Mouse (Mus musculus) layer of hippocampus, postnatal 36 days (tissue): ENCODE measurements around the gene Slc38a8. TPM values are rescaled to one million over a fixed set of nuclear protein-coding genes. Genes with fewer than 3 reads are reported as not detected.

Source experiments
- DNase-seq, 2 experiments: peaks; one replicate each; pipeline ENCODE4 v3.0.0; 2022
- total RNA-seq, 2 experiments: library from RNA; stranded (reverse); gene quantifications; 2 replicates each; pipeline ENCODE4 v1.2.3; 2021

Slc38a8 gene
- total RNA-seq, 2 experiments from 2014 or later, result not detected

DNA sequence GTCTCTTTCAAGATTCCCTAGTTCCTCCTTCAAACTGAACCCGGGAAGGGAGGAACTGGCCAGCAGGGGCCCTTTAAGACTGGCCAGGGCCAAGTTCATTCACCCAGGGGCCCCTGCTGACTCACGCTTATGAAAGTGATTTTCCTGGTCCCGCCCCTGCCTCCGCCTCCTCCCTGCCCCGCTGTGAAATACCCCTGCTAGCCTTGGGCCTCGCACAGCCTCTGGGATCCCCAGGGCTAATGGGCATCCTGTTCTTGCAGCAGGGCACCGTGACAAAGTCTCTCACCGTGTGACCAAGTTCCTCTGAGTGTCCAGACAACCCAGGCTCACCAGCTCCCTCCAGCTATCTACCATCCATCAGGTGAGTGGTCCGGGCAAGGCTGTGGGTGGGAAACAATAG, 64.6 kb downstream of the Slc38a8 start:
- DNase-seq, result no peak

DNA sequence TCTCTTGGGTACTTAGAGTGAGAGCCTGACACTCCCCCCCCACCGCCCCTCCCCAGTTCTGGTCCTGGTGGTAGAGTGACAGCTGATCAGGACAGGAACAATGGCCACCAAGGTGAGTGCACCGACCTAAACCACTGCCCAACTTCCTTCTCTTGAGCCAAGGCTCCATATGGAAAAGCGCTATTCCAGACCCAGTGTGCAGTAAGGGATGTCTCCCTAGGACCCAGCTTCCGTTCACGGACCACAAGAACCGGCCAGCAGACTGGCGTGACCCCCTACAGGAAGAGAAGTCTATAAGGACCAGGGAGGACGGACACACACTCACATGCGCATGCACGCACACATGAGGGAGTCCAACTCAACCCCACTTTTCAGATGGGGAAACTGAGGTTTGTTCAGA, 65.2 kb downstream of the Slc38a8 start:
- no peak for DNase-seq

DNA sequence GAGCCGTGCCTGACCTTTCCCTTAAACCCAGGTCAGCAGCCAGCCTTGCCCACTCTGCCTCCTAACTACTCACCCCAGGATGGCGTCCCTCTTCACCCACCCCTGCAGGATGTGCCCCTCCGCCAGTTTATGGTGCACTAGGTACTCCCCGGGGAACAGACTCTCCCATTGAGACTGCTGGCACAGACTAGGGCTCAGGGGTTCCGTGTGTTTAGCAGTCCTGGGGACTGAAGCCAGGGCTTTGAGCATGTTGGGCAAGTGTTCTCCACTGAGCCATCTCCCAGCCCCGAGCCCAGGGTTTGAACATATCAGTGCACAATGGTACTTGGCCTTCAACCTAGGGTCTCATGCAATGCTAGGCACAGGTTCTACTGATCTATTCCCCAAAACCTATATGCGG, 66.0 kb downstream of the Slc38a8 start:
- no peak for DNase-seq

DNA sequence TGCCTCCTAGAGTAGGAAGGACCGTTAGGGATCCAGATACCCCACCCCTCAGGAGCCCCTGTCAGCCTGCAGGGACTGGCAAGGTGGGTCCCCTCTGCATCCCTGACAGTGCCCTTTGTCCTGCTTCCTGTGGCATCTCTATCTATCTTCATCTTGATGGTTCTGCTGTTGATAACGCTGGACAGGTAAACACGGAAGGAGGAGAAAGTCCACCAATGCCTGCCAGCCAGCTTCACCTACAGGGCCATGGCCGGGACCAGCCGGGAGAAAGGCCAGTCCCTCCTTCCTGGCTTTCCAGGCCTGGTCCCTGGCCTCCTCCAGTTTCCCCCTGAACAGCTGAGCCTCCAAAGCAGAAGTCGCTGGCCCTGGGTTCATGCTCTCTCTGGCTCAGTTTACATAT, 66.9 kb downstream of the Slc38a8 start:
- no peak for DNase-seq

DNA sequence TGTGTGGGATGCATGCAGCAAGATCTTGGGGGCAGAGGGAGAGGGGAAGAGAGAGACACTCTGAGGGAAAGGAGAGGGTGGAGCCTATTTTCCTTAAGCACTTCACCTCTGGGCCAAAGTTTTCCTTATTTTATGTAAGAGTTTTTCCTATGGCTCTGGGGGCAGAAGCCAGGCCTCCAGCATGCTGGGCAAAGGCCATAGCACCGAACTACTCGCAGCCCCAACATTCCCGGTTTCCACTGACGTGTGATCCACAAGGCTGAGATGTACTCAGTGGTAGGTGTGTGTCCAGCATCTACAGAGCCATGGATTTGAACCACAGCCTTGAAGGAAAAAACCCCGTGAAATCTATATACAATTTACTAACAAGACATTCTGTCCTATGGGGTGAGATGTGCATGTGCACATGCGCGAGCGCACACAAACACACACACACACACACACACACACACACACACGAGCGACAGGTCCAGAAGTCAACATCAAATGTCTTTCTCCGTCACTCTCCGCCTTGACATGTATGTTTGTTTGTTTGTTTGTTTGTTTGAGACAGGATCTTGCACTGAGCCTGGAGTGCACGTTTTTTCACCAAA, 67.8 kb downstream of the Slc38a8 start, which contains the start of gene Osgin1:
Gene Osgin1 (plus strand): TSS at position 543 of the 593 bp plus-strand sequence.
- DNase-seq, result no peak

DNA sequence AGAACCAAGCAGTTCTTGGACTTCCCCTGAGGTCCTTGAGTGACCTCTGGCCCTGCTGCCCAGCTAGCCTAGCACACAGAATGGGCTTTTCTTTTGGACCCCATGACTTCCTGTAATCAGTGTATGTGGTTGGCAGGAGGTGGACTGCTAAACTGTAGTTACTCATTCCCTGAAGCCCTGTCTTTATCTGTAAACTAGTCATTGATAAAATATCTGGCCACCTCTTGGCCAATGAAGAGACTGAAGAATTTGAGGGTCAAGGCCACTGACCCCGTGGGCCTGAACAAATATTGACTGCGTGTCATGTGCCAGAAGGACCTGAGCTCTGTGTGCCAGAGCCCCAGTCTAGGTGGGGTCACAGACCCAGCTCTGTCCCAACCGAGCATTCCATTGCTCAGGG, 69.1 kb downstream of the Slc38a8 start:
- DNase-seq, result no peak

DNA sequence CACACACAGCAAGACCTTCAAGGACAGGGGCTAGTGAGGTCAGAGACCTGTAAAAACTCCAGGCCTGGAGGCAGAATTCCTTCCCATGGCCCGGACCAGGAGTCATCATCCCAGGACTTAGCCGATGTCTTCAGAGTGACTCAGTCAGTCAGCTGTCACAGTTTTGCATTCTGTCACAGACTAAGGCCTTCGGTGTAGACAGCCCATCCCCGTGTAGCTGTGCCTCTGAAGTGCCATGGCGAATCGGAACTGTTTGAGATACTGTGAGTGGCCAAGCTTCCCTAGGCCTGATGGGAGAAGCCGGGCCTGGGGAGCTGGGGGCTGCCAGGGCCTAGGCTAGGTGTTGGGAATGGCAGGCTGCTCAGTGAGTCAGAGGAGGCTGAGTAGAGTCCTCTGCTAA, 70.8 kb downstream of the Slc38a8 start:
- DNase-seq, result no peak

DNA sequence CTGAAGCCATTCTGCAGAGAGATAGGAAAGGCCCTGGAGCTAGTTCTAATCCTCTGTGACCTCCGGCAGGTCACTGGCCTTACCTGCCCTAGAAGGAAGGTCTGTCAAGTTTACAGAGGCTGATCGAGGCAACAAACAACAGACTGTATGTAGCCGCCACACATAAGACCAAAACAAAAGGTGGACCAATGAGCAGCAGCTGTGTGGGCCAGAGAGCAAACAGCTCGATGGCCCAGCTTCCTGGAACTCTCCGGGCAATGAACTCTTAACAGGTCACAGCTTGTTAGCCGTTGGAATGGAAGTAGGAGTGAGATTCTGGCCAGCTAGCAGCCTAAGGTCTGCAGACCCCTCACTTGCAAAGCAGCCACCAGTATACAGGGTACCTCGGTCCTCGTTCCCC, 71.2 kb downstream of the Slc38a8 start:
- no peak for DNase-seq

Other genes starting within 250 kb of the Slc38a8 start
- gene Hsbp1, start 157.2 kb downstream of the Slc38a8 start, total RNA-seq, result 100 to 1,000 TPM; 346 to 354 TPM
- gene Mlycd, start 106.8 kb downstream of the Slc38a8 start, total RNA-seq, result 10 to 100 TPM; 26.5 to 28.6 TPM
- gene Osgin1, start 67.6 kb downstream of the Slc38a8 start, total RNA-seq, result under 1 TPM in 1 of 2 experiments, not detected in 1; 0.56 TPM
- 100 to 1,000 TPM in 1 of 2 experiments, 10 to 100 TPM in 1; 94.4 to 116 TPM for gene Necab2, start 55.0 kb downstream of the Slc38a8 start, total RNA-seq
- gene Mbtps1, start 57.0 kb upstream of the Slc38a8 start, total RNA-seq, result 10 to 100 TPM; 70.3 to 74.6 TPM
- gene Hsdl1, start 73.5 kb upstream of the Slc38a8 start, total RNA-seq, result 10 to 100 TPM; 39.8 to 42.0 TPM
- gene Dnaaf1, start 73.5 kb upstream of the Slc38a8 start, total RNA-seq, result under 1 TPM; 0.12 to 0.18 TPM
- gene Taf1c, start 103.5 kb upstream of the Slc38a8 start, total RNA-seq, result 10 to 100 TPM; 11.5 to 11.7 TPM
- under 1 TPM in 1 of 2 experiments, not detected in 1; 0.46 TPM for gene Adad2, start 111.0 kb upstream of the Slc38a8 start, total RNA-seq
- gene Kcng4, start 134.0 kb upstream of the Slc38a8 start, total RNA-seq, result 1 to 10 TPM; 3.6 to 3.7 TPM
- gene Wfdc1, start 164.7 kb upstream of the Slc38a8 start, total RNA-seq, result 1 to 10 TPM; 7.8 to 9.2 TPM
- gene Atp2c2, start 198.3 kb upstream of the Slc38a8 start, total RNA-seq, result 1 to 10 TPM; 1.5 to 1.6 TPM